Mouse (Mus musculus) neural tube, embryonic 12.5 days (tissue): ENCODE results near the gene Smarcd1. TPM values are rescaled to one million over a fixed set of nuclear protein-coding genes. Genes with fewer than 3 reads are reported as not detected.
A peak's percentile ranks its signal among the peaks of the same experiment; 100 is the strongest.
"Not testable (repeated sequence)": the region's sequence is repeated elsewhere in the genome, so short reads cannot be mapped to it uniquely, and the experiment has no call there.

ENCODE experiments used
- ATAC-seq: fragments of 200-750 bp; cut with Nextera tagmentation; 2 replicates; pipeline ENCODE4 v1.8.0; 2017; ENCODE audit warnings: low read depth, mild to moderate bottlenecking, moderate TSS enrichment, moderate library complexity; ENCODE audit not compliant: low FRiP score
- H3K27ac ChIP-seq: fragments of 300-500 bp; sonication (generic); 2 replicates; pipeline ENCODE4 v1.5.1; 2016
- H3K27me3 ChIP-seq: fragments of 300-500 bp; sonication (generic); replicated peaks from 2 replicates; pipeline ENCODE4 v1.6.1; 2016; ENCODE audit warnings: mild to moderate bottlenecking
- H3K36me3 ChIP-seq: fragments of 300-500 bp; sonication (generic); 2 replicates; pipeline ENCODE4 v1.6.1; 2016; ENCODE audit warnings: mild to moderate bottlenecking
- H3K4me1 ChIP-seq: fragments of 300-500 bp; sonication (generic); 2 replicates; pipeline ENCODE4 v1.6.1; 2016
- H3K4me2 ChIP-seq: fragments of 300-500 bp; sonication (generic); replicated peaks from 2 replicates; pipeline ENCODE4 v1.6.1; 2016; ENCODE audit warnings: mild to moderate bottlenecking
- H3K4me3 ChIP-seq: fragments of 300-500 bp; sonication (generic); 2 replicates; pipeline ENCODE4 v1.5.1; 2016
- H3K9ac ChIP-seq: fragments of 300-500 bp; sonication (generic); 2 replicates; pipeline ENCODE4 v1.6.1; 2016; ENCODE audit warnings: mild to moderate bottlenecking
- H3K9me3 ChIP-seq: fragments of 300-500 bp; sonication (generic); 2 replicates; pipeline ENCODE4 v1.6.1; 2016; ENCODE audit warnings: mild to moderate bottlenecking
- WGBS: fragments of 180-500 bp; shearing (Covaris S2); methylation state at CpG from one replicate; pipeline ENCODE4 v1.1.7; 2016; 5-methylcytosine and 5-hydroxymethylcytosine counted together
- polyA plus RNA-seq: library from polyadenylated mRNA; unstranded; fragments of >200 nt; fragmentation: Nextera tagmentation; extraction: Ambion mirVana; gene quantifications from 2 replicates; pipeline ENCODE4 v1.2.1, GENCODE M21; 2016

The Smarcd1 gene
- polyA plus RNA-seq, 1 experiment from 2014 or later = 142 TPM

DNA sequence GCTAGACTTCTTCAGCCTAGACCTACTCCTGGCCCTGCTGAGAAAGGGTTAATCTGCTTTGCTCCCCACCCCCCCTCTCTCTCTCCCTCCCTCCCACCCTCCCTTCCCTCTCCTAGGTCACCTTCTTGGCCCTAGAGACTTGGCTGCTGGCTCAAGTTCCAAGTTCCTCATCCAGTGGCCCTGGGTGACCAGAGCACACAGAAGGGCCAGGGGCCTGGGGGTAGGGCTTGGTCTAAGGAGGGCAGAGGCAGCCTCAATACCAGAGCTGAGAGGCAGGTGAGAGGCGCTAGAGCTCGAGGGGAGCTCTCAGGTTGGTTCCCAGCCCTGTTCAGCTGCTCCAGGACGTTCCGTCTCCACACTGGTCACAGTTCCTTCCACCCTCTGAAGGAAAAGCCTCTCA is 11.0 kb upstream of the Smarcd1 start:
- peaks cover 17% of the 10 kb centered on the region for H3K36me3 ChIP-seq
- peaks cover 20% of the 10 kb centered on the region; the same call in 1 of the 2 replicates for H3K4me1 ChIP-seq
- no peaks in the 10 kb centered on the region for H3K9me3 ChIP-seq
- no peak overlapping the region for H3K27ac ChIP-seq
- H3K4me2 ChIP-seq = no peak overlapping the region; the same call in 1 of the 2 replicates
- H3K4me3 ChIP-seq = no peak overlapping the region
- 35% methylated on average over 4 of the region's 4 CpGs for WGBS
- H3K9ac ChIP-seq = 0 out of 2 replicates have a peak overlapping the region, but pooled peaks have one; percentile 21
- H3K27me3 ChIP-seq = no peaks in the 10 kb centered on the region
- ATAC-seq = no peak

DNA sequence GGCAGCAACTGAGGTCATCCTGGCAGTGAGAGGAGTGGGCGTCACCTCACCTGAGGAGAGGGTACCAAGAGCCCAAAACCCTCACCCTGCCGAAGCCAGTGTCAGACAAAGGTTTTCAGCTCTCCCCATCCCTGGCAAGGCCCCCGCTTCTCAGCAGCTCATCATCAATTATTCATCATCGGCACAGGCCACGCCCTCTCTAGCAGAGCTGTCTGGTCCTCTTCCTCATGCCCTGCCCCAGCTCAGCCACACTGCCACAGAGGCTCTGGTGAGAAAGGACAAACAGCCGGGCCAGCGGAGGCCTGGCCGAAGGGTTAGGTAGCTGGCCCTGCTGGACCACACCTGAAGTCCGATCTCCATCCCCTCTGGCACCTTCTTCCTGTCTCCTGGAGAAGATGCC is 10.0 kb upstream of the Smarcd1 start:
- Histone ChIP-seq H3K4me3 (no peak overlapping the region), H3K27ac (no peak overlapping the region), H3K9me3 (no peaks in the 10 kb centered on the region), H3K4me1 (peaks cover 20% of the 10 kb centered on the region; the same call in 1 of the 2 replicates), H3K36me3 (peaks cover 23% of the 10 kb centered on the region), H3K9ac (no peak overlapping the region), H3K4me2 (peak overlapping the region; percentile 13; the same call in 1 of the 2 replicates), H3K27me3 (no peaks in the 10 kb centered on the region)
- peak; percentile 56; the same call in 1 of the 2 replicates for ATAC-seq
- WGBS = 52% methylated on average over 9 of the region's 9 CpGs

DNA sequence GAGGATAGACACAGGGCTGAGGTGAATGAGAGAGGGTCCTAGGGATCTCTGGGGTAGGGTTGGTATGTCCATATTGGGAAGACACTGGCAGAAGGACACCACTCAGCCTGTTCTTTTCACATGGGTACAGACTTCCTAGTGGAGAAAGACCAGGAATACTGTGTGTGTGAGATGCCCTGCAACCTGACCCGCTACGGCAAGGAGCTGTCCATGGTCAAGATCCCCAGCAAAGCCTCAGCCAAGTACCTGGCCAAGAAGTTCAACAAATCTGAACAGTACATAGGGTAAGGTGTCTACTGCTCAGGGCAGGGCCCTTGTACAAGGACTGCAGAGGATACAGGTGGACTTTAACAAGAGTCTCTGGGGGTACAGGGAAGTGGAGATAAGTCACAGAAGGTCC is 4.6 kb upstream of the Smarcd1 start:
- ATAC-seq = no peak
- no peak overlapping the region for H3K9ac ChIP-seq
- no peak overlapping the region for H3K27ac ChIP-seq
- no peaks in the 10 kb centered on the region for H3K9me3 ChIP-seq
- 34% methylated on average over 2 of the region's 2 CpGs for WGBS
- H3K4me2 ChIP-seq = no peak overlapping the region
- no peaks in the 10 kb centered on the region for H3K27me3 ChIP-seq
- peaks cover 11% of the 10 kb centered on the region; the same call in 1 of the 2 replicates for H3K4me1 ChIP-seq
- H3K36me3 ChIP-seq = peaks cover 41% of the 10 kb centered on the region
- no peak overlapping the region for H3K4me3 ChIP-seq

DNA sequence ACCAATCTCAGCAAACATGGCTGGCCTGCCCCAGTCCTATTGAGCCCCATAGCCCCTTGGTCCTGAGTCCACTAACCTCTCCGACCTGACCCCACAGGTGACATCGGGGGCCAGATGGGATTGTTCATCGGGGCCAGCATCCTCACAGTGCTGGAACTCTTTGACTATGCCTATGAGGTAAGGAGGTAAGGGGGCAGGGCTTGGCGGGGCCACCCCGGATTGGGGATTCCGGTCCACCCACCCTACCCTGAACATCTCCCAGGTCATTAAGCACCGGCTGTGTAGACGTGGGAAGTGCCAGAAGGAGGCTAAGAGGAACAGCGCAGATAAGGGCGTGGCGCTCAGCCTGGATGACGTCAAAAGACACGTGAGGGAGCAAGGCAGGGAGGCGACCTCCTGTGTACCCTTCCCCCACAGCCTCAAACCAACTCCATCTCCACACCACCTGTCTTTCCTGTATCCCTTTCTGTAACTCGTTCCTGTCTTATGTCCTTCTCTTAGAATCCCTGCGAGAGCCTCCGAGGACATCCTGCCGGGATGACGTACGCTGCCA is 3.3 kb upstream of the Smarcd1 start:
- Histone ChIP-seq H3K9me3 (no peaks in the 10 kb centered on the region), H3K4me3 (no peak overlapping the region), H3K36me3 (peaks cover 33% of the 10 kb centered on the region), H3K27me3 (no peaks in the 10 kb centered on the region), H3K4me1 (peaks cover 18% of the 10 kb centered on the region), H3K4me2 (peak overlapping the region; percentile 22; the same call in 1 of the 2 replicates), H3K9ac (no peak overlapping the region), H3K27ac (no peak overlapping the region)
- WGBS = 42% methylated on average over 20 of the region's 20 CpGs
- ATAC-seq = no peak

- Histone ChIP-seq H3K4me3 (no peak overlapping the region), H3K27me3 (no peaks in the 10 kb centered on the region), H3K36me3 (peaks cover 33% of the 10 kb centered on the region), H3K9ac (no peak overlapping the region), H3K9me3 (no peaks in the 10 kb centered on the region), H3K4me2 (no peak overlapping the region), H3K27ac (no peak overlapping the region), H3K4me1 (peaks cover 29% of the 10 kb centered on the region)
- 70% methylated on average over 10 of the region's 10 CpGs for WGBS
- ATAC-seq = no peak
These were observed 2.2 kb upstream of the Smarcd1 start for GRCm38 (mm10) chr15:99699715-99700114.

DNA sequence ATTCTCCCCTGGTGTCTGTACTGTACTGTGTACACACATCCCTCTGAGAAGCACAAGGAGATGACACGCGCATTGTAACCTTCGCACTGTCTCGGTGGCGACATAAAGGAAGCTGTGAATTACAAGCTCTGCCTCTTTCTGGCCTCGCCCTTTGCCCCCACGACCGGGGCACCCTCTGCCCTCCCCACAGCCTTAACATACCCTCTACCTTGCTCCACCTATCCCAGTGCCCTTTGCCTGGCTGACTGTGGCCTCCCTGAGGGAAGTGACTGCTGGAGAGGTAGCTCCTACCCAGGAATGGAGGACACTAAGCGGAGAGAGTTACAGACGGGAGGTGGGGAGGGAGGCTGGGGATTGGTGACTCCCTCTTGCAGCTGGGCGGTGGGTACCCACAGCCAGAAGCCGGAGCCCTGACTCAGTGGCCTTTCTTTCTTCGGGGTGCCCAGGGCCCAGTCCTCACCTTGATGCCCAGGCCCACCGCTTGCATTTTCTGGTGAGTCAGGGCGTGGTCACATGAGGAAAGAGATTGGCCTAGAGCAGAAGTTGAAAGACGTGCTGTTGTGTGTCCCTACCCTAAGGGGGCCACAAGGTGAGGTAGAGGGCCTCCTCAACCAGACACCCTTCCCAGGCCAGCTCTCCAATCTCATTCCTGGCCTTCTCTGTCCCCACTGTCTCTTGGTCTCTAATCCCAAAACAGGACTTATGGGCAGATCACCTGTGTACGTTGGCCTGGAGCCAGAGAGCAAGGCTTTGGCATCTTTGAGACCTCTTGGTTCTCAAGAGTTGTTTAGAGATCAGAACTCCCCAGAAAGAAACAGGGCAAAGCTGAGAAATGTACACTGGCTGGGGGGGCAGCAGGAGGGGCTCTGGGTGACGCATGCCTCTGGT is 1.5 kb upstream of the Smarcd1 start:
- H3K27ac ChIP-seq = no peak overlapping the region
- 88% methylated on average over 18 of the region's 18 CpGs for whole genome bisulfite sequencing
- H3K4me2 ChIP-seq = no peak overlapping the region

GRCm38 (mm10) chr15:99701640-99701998 is 310 bp upstream of the Smarcd1 start:
- peak overlapping the region; percentile 91; the same call in 1 of the 2 replicates for H3K27ac ChIP-seq
- H3K27me3 ChIP-seq, H3K9me3 ChIP-seq, H3K9ac ChIP-seq, ATAC-seq: not testable (repeated sequence)
- H3K4me3 ChIP-seq = peak overlapping the region; percentile 78
- peaks cover 38% of the 10 kb centered on the region for H3K4me1 ChIP-seq
- 50% methylated on average over 16 of the region's 16 CpGs for WGBS
- peak overlapping the region; percentile 97 for H3K4me2 ChIP-seq
- H3K36me3 ChIP-seq = peaks cover 31% of the 10 kb centered on the region

More for the DNA sequence above, 1.5 kb upstream of the Smarcd1 start:
- Histone ChIP-seq H3K9ac (no peak overlapping the region), H3K4me1 (peaks cover 34% of the 10 kb centered on the region), H3K4me3 (no peak overlapping the region), H3K36me3 (peaks cover 33% of the 10 kb centered on the region), H3K9me3 (no peaks in the 10 kb centered on the region), H3K27me3 (no peaks in the 10 kb centered on the region)
- no peak for ATAC-seq

GRCm38 (mm10) chr15:99703104-99703503 is 1.2 kb downstream of the Smarcd1 start:
- Histone ChIP-seq H3K9me3 (no peaks in the 10 kb centered on the region), H3K4me2 (peak overlapping the region; percentile 97), H3K27ac (peak overlapping the region; percentile 91), H3K4me1 (peaks cover 38% of the 10 kb centered on the region), H3K9ac (peak overlapping the region; percentile 94), H3K36me3 (peaks cover 35% of the 10 kb centered on the region), H3K27me3 (no peaks in the 10 kb centered on the region), H3K4me3 (peak overlapping the region; percentile 78)
- no peak for ATAC-seq
- 60% methylated on average over 9 of the region's 9 CpGs for WGBS

- 63% methylated on average over 5 of the region's 5 CpGs for WGBS
These were observed 1.7 kb downstream of the Smarcd1 start for GRCm38 (mm10) chr15:99703676-99704040.

DNA sequence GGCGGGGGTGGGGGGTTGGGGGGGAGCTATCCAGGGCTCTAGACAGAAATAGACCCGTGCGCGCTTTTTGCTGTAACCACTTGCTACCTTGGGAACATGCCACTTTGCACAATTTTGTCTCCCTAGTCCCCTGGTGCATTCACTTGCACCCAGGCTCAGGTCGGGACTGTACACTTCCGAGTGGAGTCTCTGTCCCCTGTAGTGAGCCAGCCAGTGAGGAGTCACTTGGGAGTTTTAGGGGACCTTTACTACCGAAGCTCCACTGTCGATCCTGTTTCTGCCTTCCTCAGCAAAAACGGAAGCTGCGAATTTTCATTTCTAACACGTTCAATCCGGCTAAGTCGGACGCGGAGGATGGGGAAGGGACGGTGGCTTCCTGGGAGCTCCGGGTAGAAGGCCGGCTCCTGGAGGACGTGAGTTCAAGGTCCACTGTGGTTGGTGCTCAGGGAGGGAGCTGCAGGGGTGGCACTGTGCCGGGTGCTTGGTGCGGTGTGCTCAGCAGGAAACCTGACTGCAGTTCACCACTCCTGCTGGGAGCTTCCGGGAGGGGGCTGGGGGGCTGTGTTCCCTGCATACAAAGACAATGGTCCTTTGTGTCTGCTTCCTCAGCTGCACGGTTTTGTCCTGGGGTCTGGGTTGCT is 2.2 kb downstream of the Smarcd1 start:
- ATAC-seq = no peak
- H3K36me3 ChIP-seq = peaks cover 40% of the 10 kb centered on the region
- no peaks in the 10 kb centered on the region for H3K9me3 ChIP-seq
- no peaks in the 10 kb centered on the region for H3K27me3 ChIP-seq
- 26% methylated on average over 23 of the region's 23 CpGs for WGBS
- H3K4me2 ChIP-seq = peak overlapping the region; percentile 97
- H3K9ac ChIP-seq = peak overlapping the region; percentile 94
- H3K4me3 ChIP-seq = peak overlapping the region; percentile 78
- peak overlapping the region; percentile 91 for H3K27ac ChIP-seq
- H3K4me1 ChIP-seq = peaks cover 38% of the 10 kb centered on the region

More at GRCm38 (mm10) chr15:99703676-99704040, 1.7 kb downstream of the Smarcd1 start:
- Histone ChIP-seq H3K36me3 (peaks cover 40% of the 10 kb centered on the region), H3K27ac (peak overlapping the region; percentile 91), H3K9ac (peak overlapping the region; percentile 94), H3K27me3 (no peaks in the 10 kb centered on the region), H3K4me3 (peak overlapping the region; percentile 78; the same call in 1 of the 2 replicates), H3K4me2 (peak overlapping the region; percentile 97), H3K4me1 (peaks cover 38% of the 10 kb centered on the region), H3K9me3 (no peaks in the 10 kb centered on the region)
- no peak for ATAC-seq

DNA sequence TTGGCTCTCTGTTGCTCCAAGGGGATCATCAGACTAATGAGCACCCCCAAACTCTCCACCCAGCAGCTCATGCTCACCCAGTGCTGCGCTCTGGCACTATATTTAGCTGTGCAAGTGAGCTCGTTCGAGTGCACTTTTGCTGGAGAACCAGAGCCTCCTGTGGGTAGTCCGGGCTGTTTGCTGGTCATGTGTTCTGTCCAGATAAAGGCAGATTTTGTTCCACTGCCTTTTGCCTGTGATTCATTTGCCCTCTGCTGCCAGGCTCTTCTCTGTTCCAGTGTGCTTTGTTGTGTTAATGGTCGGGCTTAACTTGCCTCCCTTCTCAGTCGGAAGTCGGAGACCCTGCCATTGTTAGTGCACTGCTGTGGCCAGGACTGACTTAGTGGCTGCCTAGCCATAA is 3.0 kb downstream of the Smarcd1 start:
- no peaks in the 10 kb centered on the region for H3K27me3 ChIP-seq
- peak overlapping the region; percentile 94 for H3K9ac ChIP-seq
- peaks cover 42% of the 10 kb centered on the region for H3K36me3 ChIP-seq
- H3K4me2 ChIP-seq = peak overlapping the region; percentile 97
- H3K27ac ChIP-seq = peak overlapping the region; percentile 91
- 12% methylated on average over 7 of the region's 7 CpGs for WGBS
- H3K4me1 ChIP-seq = peaks cover 38% of the 10 kb centered on the region
- peak; percentile 15; the same call in 1 of the 2 replicates for ATAC-seq
- peak overlapping the region; percentile 78 for H3K4me3 ChIP-seq
- no peaks in the 10 kb centered on the region for H3K9me3 ChIP-seq
